Mouse (Mus musculus) testis, adult 2 months (tissue): ENCODE results near the gene Nfkb1. TPM values are rescaled to one million over a fixed set of nuclear protein-coding genes. Genes with fewer than 3 reads are reported as not detected.

Experiments
- H3K27ac ChIP-seq: fragments of 200-500 bp; 2 replicates; pipeline ENCODE4 v1.5.1; 2012; ENCODE audit warnings: low read depth, low read length; ENCODE audit not compliant: control insufficient read depth, insufficient read depth
- H3K27me3 ChIP-seq: fragments of 200-500 bp; 2 replicates; pipeline ENCODE4 v1.6.1; 2012; ENCODE audit warnings: mild to moderate bottlenecking, low read length, moderate library complexity; ENCODE audit not compliant: control insufficient read depth, insufficient read depth
- H3K36me3 ChIP-seq: fragments of 200-500 bp; 2 replicates; pipeline ENCODE4 v1.6.1; 2012; ENCODE audit warnings: mild to moderate bottlenecking, low read length; ENCODE audit not compliant: control insufficient read depth, insufficient read depth
- H3K4me1 ChIP-seq: fragments of 200-500 bp; 2 replicates; pipeline ENCODE4 v1.6.1; 2012; ENCODE audit warnings: low read length; ENCODE audit not compliant: control insufficient read depth, insufficient read depth
- H3K4me3 ChIP-seq: fragments of 200-500 bp; 2 replicates; pipeline ENCODE4 v1.5.1; 2012; ENCODE audit warnings: low read depth, mild to moderate bottlenecking, low read length, moderate library complexity, mixed read lengths; ENCODE audit not compliant: control insufficient read depth
- CTCF ChIP-seq: fragments of 200-500 bp; IDR thresholded peaks from 2 replicates; pipeline ENCODE4 v1.5.1; 2012; ENCODE audit warnings: low read depth, mild to moderate bottlenecking, inconsistent platforms, low read length, moderate library complexity; ENCODE audit not compliant: control insufficient read depth, insufficient read depth, insufficient replicate concordance
- POLR2A ChIP-seq: fragments of 200-500 bp; IDR thresholded peaks from 2 replicates; pipeline ENCODE4 v1.6.1; 2012; ENCODE audit warnings: low read depth, mild to moderate bottlenecking, inconsistent platforms, low read length, moderate library complexity; ENCODE audit not compliant: control insufficient read depth
- polyA plus RNA-seq: library from polyadenylated mRNA; depleted of rRNA; stranded (reverse); fragments of >200 nt; gene quantifications from 2 replicates; pipeline ENCODE4 v1.2.3, GENCODE M21; 2012

Gene Nfkb1
- polyA plus RNA-seq, 1 experiment = 13.4 TPM

GRCm38 (mm10) chr3:135635646-135636434 is 55.5 kb downstream of the Nfkb1 start:
- Histone ChIP-seq H3K4me3 (no peak overlapping the region), H3K36me3 (no peaks in the 10 kb centered on the region), H3K27ac (no peak overlapping the region), H3K27me3 (no peaks in the 10 kb centered on the region), H3K4me1 (no peaks in the 10 kb centered on the region)
- TF ChIP-seq CTCF (no peak), POLR2A (no peak)

- H3K27me3 ChIP-seq = no peaks in the 10 kb centered on the region
- no peak overlapping the region for H3K27ac ChIP-seq
- TF ChIP-seq CTCF (no peak), POLR2A (no peak)
- H3K4me1 ChIP-seq = no peaks in the 10 kb centered on the region
- no peak overlapping the region for H3K4me3 ChIP-seq
- no peaks in the 10 kb centered on the region for H3K36me3 ChIP-seq
Measured at GRCm38 (mm10) chr3:135635030-135635429, 56.3 kb downstream of the Nfkb1 start.

- Histone ChIP-seq H3K36me3 (no peaks in the 10 kb centered on the region), H3K4me3 (no peak overlapping the region), H3K27me3 (no peaks in the 10 kb centered on the region), H3K4me1 (no peaks in the 10 kb centered on the region), H3K27ac (no peak overlapping the region)
- TF ChIP-seq POLR2A (no peak), CTCF (no peak)
Measured at GRCm38 (mm10) chr3:135634275-135634674, 57.1 kb downstream of the Nfkb1 start.

- TF ChIP-seq CTCF (no peak), POLR2A (no peak)
- Histone ChIP-seq H3K27me3 (no peaks in the 10 kb centered on the region), H3K36me3 (no peaks in the 10 kb centered on the region), H3K4me1 (no peaks in the 10 kb centered on the region), H3K27ac (no peak overlapping the region), H3K4me3 (no peak overlapping the region)
Measured at GRCm38 (mm10) chr3:135631856-135632255, 59.5 kb downstream of the Nfkb1 start.

GRCm38 (mm10) chr3:135631096-135631457 is 60.3 kb downstream of the Nfkb1 start:
- Histone ChIP-seq H3K27ac (no peak overlapping the region), H3K4me3 (no peak overlapping the region), H3K4me1 (no peaks in the 10 kb centered on the region), H3K36me3 (no peaks in the 10 kb centered on the region), H3K27me3 (no peaks in the 10 kb centered on the region)
- TF ChIP-seq CTCF (no peak), POLR2A (no peak)

GRCm38 (mm10) chr3:135630430-135631095 is 60.8 kb downstream of the Nfkb1 start:
- Histone ChIP-seq H3K27me3 (no peaks in the 10 kb centered on the region), H3K4me1 (no peaks in the 10 kb centered on the region), H3K27ac (no peak overlapping the region), H3K36me3 (no peaks in the 10 kb centered on the region), H3K4me3 (no peak overlapping the region)
- no peak for TF ChIP-seq POLR2A
- no peak for TF ChIP-seq CTCF

GRCm38 (mm10) chr3:135629830-135630355 is 61.5 kb downstream of the Nfkb1 start:
- no peak overlapping the region for H3K27ac ChIP-seq
- TF ChIP-seq POLR2A (no peak), CTCF (no peak)

More at GRCm38 (mm10) chr3:135629830-135630355, 61.5 kb downstream of the Nfkb1 start:
- H3K4me3 ChIP-seq = no peak overlapping the region
- no peaks in the 10 kb centered on the region for H3K4me1 ChIP-seq
- H3K36me3 ChIP-seq = no peaks in the 10 kb centered on the region
- H3K27me3 ChIP-seq = no peaks in the 10 kb centered on the region
